Mouse (Mus musculus): ENCODE measurements at regions not wholly inside any gene's neighbourhood (a gene's known extent, or its start where the extent isn't known, plus 50 kb on each side); places are given as distances from the start of the nearest gene placed in this dataset.

DNA sequence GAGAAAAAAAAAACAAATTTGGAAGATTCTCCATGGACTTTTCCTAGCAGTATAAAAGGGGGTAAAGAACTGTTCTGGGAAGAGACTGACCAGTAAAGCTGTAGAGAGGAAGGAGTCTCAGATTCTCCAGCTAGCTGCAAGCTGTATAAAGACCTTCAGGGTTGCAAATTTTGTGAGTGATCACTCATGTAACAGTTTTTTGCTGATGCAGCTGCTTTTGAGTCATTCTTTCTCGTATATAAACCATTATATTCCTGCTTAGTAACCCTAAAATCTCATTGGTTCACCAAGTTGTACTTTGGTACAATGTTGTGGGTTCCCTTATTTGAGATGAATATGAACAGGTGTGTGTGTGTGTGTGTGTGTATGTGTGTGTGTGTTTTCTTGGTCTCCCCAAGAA is 79.7 kb upstream of the Wls start:
- no peak for DNase-seq (ENCODE audit: low spot score)
- WGBS: 57% methylated on average over 1 of the region's 1 CpGs
- Histone ChIP-seq H3K4me1 (ENCODE audit: control insufficient read depth, insufficient read depth, low read length) (no peaks in the 10 kb centered on the region), H3K36me3 (replicated peaks; ENCODE audit: control insufficient read depth, insufficient read depth, low read depth, low read length) (no peaks in the 10 kb centered on the region), H3K27me3 (ENCODE audit: control insufficient read depth, insufficient read depth, low read length) (no peaks in the 10 kb centered on the region), H3K4me3 (ENCODE audit: low read depth, low read length) (no peak overlapping the region), H3K9me3 (replicated peaks; ENCODE audit: control insufficient read depth, low read length) (no peaks in the 10 kb centered on the region), H3K27ac (replicated peaks; ENCODE audit: low read depth, low read length) (no peak overlapping the region), H3K4me2 (ENCODE audit: low read depth, low read length) (no peak overlapping the region), H3K9ac (replicated peaks; ENCODE audit: low read length) (no peak overlapping the region)
- no peak for ATAC-seq (replicated peaks; ENCODE audit: insufficient number of reproducible peaks, low FRiP score, low TSS enrichment, low read depth)

DNA sequence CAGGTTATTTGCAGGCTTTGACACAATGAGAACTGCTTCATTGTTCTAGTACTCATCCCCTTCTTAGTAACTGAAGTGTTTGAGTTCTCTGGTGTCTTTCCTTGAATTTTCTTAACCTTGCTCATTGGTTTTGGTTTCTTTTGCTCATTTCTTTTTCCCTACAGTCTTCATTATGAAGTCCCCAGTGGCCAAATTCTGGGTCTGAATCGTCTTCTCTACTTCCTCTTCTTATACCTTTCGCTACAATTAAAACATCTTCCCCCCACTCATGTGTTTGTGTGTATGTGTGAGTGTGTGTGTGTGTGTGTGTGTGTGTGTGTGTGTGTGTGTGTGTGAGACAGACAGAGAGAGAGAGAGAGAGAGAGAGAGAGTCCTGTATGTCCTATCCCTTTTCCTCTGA is 79.2 kb upstream of the Wls start:
- no peak overlapping the region for H3K4me3 ChIP-seq (ENCODE audit: low read depth, low read length)
- no peaks in the 10 kb centered on the region for H3K4me1 ChIP-seq (ENCODE audit: control insufficient read depth, insufficient read depth, low read length)
- H3K36me3 ChIP-seq (replicated peaks; ENCODE audit: control insufficient read depth, insufficient read depth, low read depth, low read length): no peaks in the 10 kb centered on the region
- WGBS: 79% methylated on average over 2 of the region's 2 CpGs
- H3K4me2 ChIP-seq (ENCODE audit: low read depth, low read length): no peak overlapping the region
- ATAC-seq (replicated peaks; ENCODE audit: insufficient number of reproducible peaks, low FRiP score, low TSS enrichment, low read depth) (no peak), DNase-seq (ENCODE audit: low spot score) (no peak)
- no peaks in the 10 kb centered on the region for H3K9me3 ChIP-seq (replicated peaks; ENCODE audit: control insufficient read depth, low read length)
- no peaks in the 10 kb centered on the region for H3K27me3 ChIP-seq (ENCODE audit: control insufficient read depth, insufficient read depth, low read length)
- H3K27ac ChIP-seq (replicated peaks; ENCODE audit: low read depth, low read length): no peak overlapping the region
- H3K9ac ChIP-seq (replicated peaks; ENCODE audit: low read length): no peak overlapping the region

GRCm38 (mm10) chr3:159760949-159761348 is 78.5 kb upstream of the Wls start:
- DNase-seq (ENCODE audit: low spot score) (no peak), ATAC-seq (replicated peaks; ENCODE audit: insufficient number of reproducible peaks, low FRiP score, low TSS enrichment, low read depth) (no peak)
- H3K9me3 ChIP-seq (replicated peaks; ENCODE audit: control insufficient read depth, low read length): no peaks in the 10 kb centered on the region
- no peaks in the 10 kb centered on the region for H3K27me3 ChIP-seq (ENCODE audit: control insufficient read depth, insufficient read depth, low read length)
- H3K4me2 ChIP-seq (ENCODE audit: low read depth, low read length): no peak overlapping the region
- 87% methylated on average over 2 of the region's 2 CpGs for WGBS
- no peaks in the 10 kb centered on the region for H3K4me1 ChIP-seq (ENCODE audit: control insufficient read depth, insufficient read depth, low read length)
- no peak overlapping the region for H3K27ac ChIP-seq (replicated peaks; ENCODE audit: low read depth, low read length)
- no peak overlapping the region for H3K9ac ChIP-seq (replicated peaks; ENCODE audit: low read length)
- H3K4me3 ChIP-seq (ENCODE audit: low read depth, low read length): no peak overlapping the region
- no peaks in the 10 kb centered on the region for H3K36me3 ChIP-seq (replicated peaks; ENCODE audit: control insufficient read depth, insufficient read depth, low read depth, low read length)

DNA sequence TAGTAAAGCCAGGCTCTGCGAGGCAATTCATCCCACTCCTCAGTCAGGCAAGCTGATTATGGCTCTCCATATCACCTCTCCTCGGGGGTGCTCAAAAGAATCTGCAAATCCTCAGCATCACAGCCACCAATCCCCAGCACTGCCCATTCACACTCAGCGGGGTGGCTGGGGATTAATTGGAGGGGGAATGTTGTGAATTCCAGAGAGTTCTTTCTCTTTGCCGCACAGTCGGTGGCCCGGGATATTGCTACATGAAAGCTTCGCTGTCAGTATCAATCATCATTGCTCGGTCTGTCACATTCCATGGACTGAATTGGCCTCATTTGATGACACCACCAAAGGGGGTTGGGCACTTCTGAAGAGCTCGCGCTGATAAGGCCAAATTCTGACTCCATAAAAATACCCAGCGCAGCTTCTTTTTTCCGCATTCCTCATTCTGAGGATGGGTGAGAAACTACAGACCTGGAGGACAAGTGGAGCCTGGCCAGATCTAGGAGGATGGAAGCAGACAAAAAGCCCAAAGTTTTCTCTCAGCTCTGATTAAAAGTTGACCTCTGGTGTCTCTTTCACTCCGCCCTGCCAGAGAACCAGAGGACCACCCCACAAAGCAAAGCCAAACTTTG is 57.1 kb upstream of the Wls start:
- WGBS: 8% methylated on average over 13 of the region's 13 CpGs
- no peaks in the 10 kb centered on the region for H3K9me3 ChIP-seq (replicated peaks; ENCODE audit: control insufficient read depth, low read length)
- ATAC-seq (replicated peaks; ENCODE audit: insufficient number of reproducible peaks, low FRiP score, low TSS enrichment, low read depth) (peak; percentile 88), DNase-seq (ENCODE audit: low spot score) (peak; percentile 40)
- no peaks in the 10 kb centered on the region for H3K36me3 ChIP-seq (replicated peaks; ENCODE audit: control insufficient read depth, insufficient read depth, low read depth, low read length)
- no peaks in the 10 kb centered on the region for H3K27me3 ChIP-seq (ENCODE audit: control insufficient read depth, insufficient read depth, low read length)
- no peak overlapping the region for H3K4me2 ChIP-seq (ENCODE audit: low read depth, low read length)
- no peaks in the 10 kb centered on the region for H3K4me1 ChIP-seq (ENCODE audit: control insufficient read depth, insufficient read depth, low read length)
- H3K9ac ChIP-seq (replicated peaks; ENCODE audit: low read length): no peak overlapping the region
- no peak overlapping the region for H3K27ac ChIP-seq (replicated peaks; ENCODE audit: low read depth, low read length)
- no peak overlapping the region for H3K4me3 ChIP-seq (ENCODE audit: low read depth, low read length)

- Histone ChIP-seq H3K4me2 (ENCODE audit: low read depth, low read length) (no peak overlapping the region), H3K4me3 (ENCODE audit: low read depth, low read length) (no peak overlapping the region), H3K9ac (replicated peaks; ENCODE audit: low read length) (no peak overlapping the region), H3K27me3 (ENCODE audit: control insufficient read depth, insufficient read depth, low read length) (no peaks in the 10 kb centered on the region), H3K9me3 (replicated peaks; ENCODE audit: control insufficient read depth, low read length) (no peaks in the 10 kb centered on the region), H3K36me3 (replicated peaks; ENCODE audit: control insufficient read depth, insufficient read depth, low read depth, low read length) (no peaks in the 10 kb centered on the region), H3K4me1 (ENCODE audit: control insufficient read depth, insufficient read depth, low read length) (no peaks in the 10 kb centered on the region), H3K27ac (replicated peaks; ENCODE audit: low read depth, low read length) (no peak overlapping the region)
- ATAC-seq (replicated peaks; ENCODE audit: insufficient number of reproducible peaks, low FRiP score, low TSS enrichment, low read depth): peak; percentile 23; the same call in 1 of the 2 replicates
- no peak for DNase-seq (ENCODE audit: low spot score)
- 69% methylated on average over 9 of the region's 9 CpGs for WGBS
Measured at GRCm38 (mm10) chr3:159787776-159788175, 51.7 kb upstream of the Wls start.
